Mouse (Mus musculus) heart, postnatal 10 days (tissue): ENCODE measurements around the gene Bcdin3d. TPM values are rescaled to one million over a fixed set of nuclear protein-coding genes. Genes with fewer than 3 reads are reported as not detected.

Experiments
- DNase-seq, 2 experiments: peaks; one replicate each; pipeline ENCODE4 v3.0.0; 2021
- intact Hi-C: fragments of 180-260 bp; cut with DNase I; formaldehyde crosslinking; loops from one replicate; pipeline ENCODE4 v1.15.1; 2025
- total RNA-seq, 2 experiments: library from RNA; stranded (reverse); gene quantifications; 2 replicates each; pipeline ENCODE4 v1.2.3; 2021

The Bcdin3d gene
- total RNA-seq: 1 to 10 TPM; 3.9 to 7.3 TPM

GRCm38 (mm10) chr15:99474576-99474926, at the start of gene Bcdin3d:
Gene Bcdin3d, minus strand, starts transcription at chr15:99474730.
- DNase-seq: peak; percentile 91 to 93
- intact Hi-C loops: no loop called here

- intact Hi-C loops: no loop called here
- no peak for DNase-seq
Observed at GRCm38 (mm10) chr15:99520306-99520705, 45.8 kb upstream of the Bcdin3d start.

- intact Hi-C loops: no loop called here
- DNase-seq: no peak
Observed at GRCm38 (mm10) chr15:99519626-99520025, 45.1 kb upstream of the Bcdin3d start.

GRCm38 (mm10) chr15:99517715-99518114, 43.2 kb upstream of the Bcdin3d start:
- no peak for DNase-seq
- intact Hi-C loops: no loop called here

GRCm38 (mm10) chr15:99516715-99517114, 42.2 kb upstream of the Bcdin3d start:
- no peak for DNase-seq
- intact Hi-C loops: no loop called here

GRCm38 (mm10) chr15:99511797-99512525, 37.4 kb upstream of the Bcdin3d start:
- DNase-seq: no peak
- intact Hi-C loops: no loop called here

GRCm38 (mm10) chr15:99510621-99511020, 36.1 kb upstream of the Bcdin3d start:
- intact Hi-C loops: no loop called here
- DNase-seq: no peak

- DNase-seq: no peak
- intact Hi-C loops: no loop called here
Observed at GRCm38 (mm10) chr15:99509840-99510239, 35.3 kb upstream of the Bcdin3d start.

- intact Hi-C loops: no loop called here
- DNase-seq: no peak
Observed at GRCm38 (mm10) chr15:99505324-99506095, 31.0 kb upstream of the Bcdin3d start.

- peak; percentile 52 to 59 for DNase-seq
- intact Hi-C loops: no loop called here
Observed at GRCm38 (mm10) chr15:99503256-99503655, 28.7 kb upstream of the Bcdin3d start.

GRCm38 (mm10) chr15:99502311-99502831, 27.8 kb upstream of the Bcdin3d start:
- intact Hi-C loops: no loop called here
- no peak for DNase-seq

- DNase-seq: no peak
- intact Hi-C loops: no loop called here
Observed at GRCm38 (mm10) chr15:99501292-99502260, 27.0 kb upstream of the Bcdin3d start.

- intact Hi-C loops: no loop called here
- DNase-seq: no peak
Observed at GRCm38 (mm10) chr15:99500320-99500719, 25.8 kb upstream of the Bcdin3d start.

GRCm38 (mm10) chr15:99499726-99500125, 25.2 kb upstream of the Bcdin3d start:
- intact Hi-C loops: loop anchor here (5.0 to 10.0 kb wide), 3 partner anchors 188 to 405 kb away; partner anchors contain the start of gene Cers5

GRCm38 (mm10) chr15:99498781-99499180, 24.3 kb upstream of the Bcdin3d start:
- intact Hi-C loops: loop anchor here (5.0 to 10.0 kb wide), 3 partner anchors 189 to 406 kb away; partner anchors contain the start of gene Cers5
- peak; percentile 34 to 45 for DNase-seq

More at GRCm38 (mm10) chr15:99499726-99500125, 25.2 kb upstream of the Bcdin3d start:
- no peak for DNase-seq

GRCm38 (mm10) chr15:99498356-99498755, 23.8 kb upstream of the Bcdin3d start:
- no peak for DNase-seq

GRCm38 (mm10) chr15:99497527-99498242, 23.2 kb upstream of the Bcdin3d start:
- intact Hi-C loops: loop anchor here (1.0 to 10.0 kb wide), 5 partner anchors 99 to 407 kb away; partner anchors contain the start of gene Cers5
- DNase-seq: peak; percentile 78 to 83

More at GRCm38 (mm10) chr15:99498356-99498755, 23.8 kb upstream of the Bcdin3d start:
- intact Hi-C loops: loop anchor here (5.0 to 10.0 kb wide), 3 partner anchors 189 to 406 kb away; partner anchors contain the start of gene Cers5

- peak; percentile 64 to 70 for DNase-seq
- intact Hi-C loops: loop anchor here (1.0 to 10.0 kb wide), 5 partner anchors 100 to 408 kb away; partner anchors contain the start of gene Cers5
Observed at GRCm38 (mm10) chr15:99497061-99497460, 22.5 kb upstream of the Bcdin3d start.

GRCm38 (mm10) chr15:99484745-99485144, 10.2 kb upstream of the Bcdin3d start:
- DNase-seq: no peak
- intact Hi-C loops: no loop called here
